Mouse (Mus musculus): ENCODE measurements at regions not wholly inside any gene's neighbourhood (a gene's known extent, or its start where the extent isn't known, plus 50 kb on each side); places are given as distances from the start of the nearest gene placed in this dataset.

- no peak for TF ChIP-seq CTCF (IDR thresholded peaks at IDR 0.05; ENCODE audit: low read depth, low read length)
- TF ChIP-seq POLR2A (IDR thresholded peaks at IDR 0.05; ENCODE audit: borderline replicate concordance, low read depth, low read length) = no peak
These were observed 199.7 kb downstream of the Foxo1 start for GRCm38 (mm10) chr3:52467876-52468275.

All from bone marrow macrophage, adult 2 months (primary cell).